Mouse (Mus musculus) C2C12 (cell line): ENCODE data around the gene Gatb.

ENCODE experiments used
- CEBPB ChIP-seq: IDR thresholded peaks from one replicate; pipeline ENCODE4 v1.6.1; 2011; ENCODE audit warnings: low read depth, mild to moderate bottlenecking, control low read depth, moderate library complexity
- CTCF ChIP-seq: IDR thresholded peaks from one replicate; pipeline ENCODE4 v1.5.1; 2011; ENCODE audit not compliant: control insufficient read depth, insufficient read depth, insufficient read length
- MAX ChIP-seq: IDR thresholded peaks from one replicate; pipeline ENCODE4 v1.6.1; 2011; ENCODE audit warnings: mild to moderate bottlenecking, control low read depth
- MYOD1 ChIP-seq: IDR thresholded peaks from one replicate; pipeline ENCODE4 v1.6.1; 2011; ENCODE audit warnings: low read depth; ENCODE audit not compliant: control insufficient read depth, insufficient read length
- MYOG ChIP-seq: IDR thresholded peaks from one replicate; pipeline ENCODE4 v1.6.1; 2011; ENCODE audit not compliant: control insufficient read depth, insufficient read length; ENCODE audit errors: extremely low read depth
- USF1 ChIP-seq: IDR thresholded peaks from one replicate; pipeline ENCODE4 v1.6.1; 2011; ENCODE audit warnings: low read depth, mild to moderate bottlenecking, control low read depth, moderate library complexity

- no peak for TF ChIP-seq CTCF
- TF ChIP-seq MAX: no peak
- no peak for TF ChIP-seq USF1
- TF ChIP-seq CEBPB: no peak
- TF ChIP-seq MYOG: no peak
- no peak for TF ChIP-seq MYOD1
These were observed 88.3 kb downstream of the Gatb start for GRCm38 (mm10) chr3:85661926-85662813.
